Mouse (Mus musculus): Measurements from ENCODE around the gene Gm11565. TPM values are rescaled to one million over a fixed set of nuclear protein-coding genes. Genes with fewer than 3 reads are reported as not detected.
A peak's percentile ranks its signal among the peaks of the same experiment; 100 is the strongest.
"Not testable (repeated sequence)": the region's sequence is repeated elsewhere in the genome, so short reads cannot be mapped to it uniquely, and the experiment has no call there.

Gene Gm11565
- not detected in 2 replicates for polyA plus RNA-seq (2016; fragmentation: Nextera tagmentation; extraction: Ambion mirVana)

DNA sequence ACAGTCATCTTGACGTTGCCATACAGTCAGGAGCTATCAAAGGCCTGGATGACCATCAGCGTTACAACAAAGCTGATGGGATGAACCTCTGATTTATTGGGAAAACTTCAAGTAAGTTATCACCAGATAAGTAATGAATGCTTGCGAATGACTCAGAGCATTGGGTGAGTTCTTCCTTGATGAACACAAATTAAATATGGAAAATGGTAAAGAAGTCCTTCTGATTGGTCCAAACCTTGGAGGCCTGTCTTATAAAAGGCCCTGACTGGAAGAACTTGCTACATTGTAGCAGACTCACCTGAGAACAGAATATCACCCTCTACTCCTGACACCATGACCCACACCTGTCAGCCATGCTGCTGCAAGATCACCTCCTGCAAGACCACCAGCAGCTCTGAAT lies at the start of gene Gm11565:
Gene Gm11565 (plus strand): TSS at position 301 of the 400 bp plus-strand sequence.
- Histone ChIP-seq H3K4me2 (replicated peaks) (no peak within 1 kb of the TSS), H3K4me3 (no peak within 1 kb of the TSS), H3K36me3 (no peaks in the 10 kb centered on the region), H3K9ac (replicated peaks) (no peak within 1 kb of the TSS), H3K4me1 (no peaks in the 10 kb centered on the region), H3K27ac (replicated peaks) (no peak within 1 kb of the TSS), H3K27me3 (no peaks in the 10 kb centered on the region), H3K9me3 (no peaks in the 10 kb centered on the region)
- no peak for ATAC-seq (ENCODE audit: low FRiP score, low read depth)
- 89% methylated on average over 3 of the region's 3 CpGs for WGBS

DNA sequence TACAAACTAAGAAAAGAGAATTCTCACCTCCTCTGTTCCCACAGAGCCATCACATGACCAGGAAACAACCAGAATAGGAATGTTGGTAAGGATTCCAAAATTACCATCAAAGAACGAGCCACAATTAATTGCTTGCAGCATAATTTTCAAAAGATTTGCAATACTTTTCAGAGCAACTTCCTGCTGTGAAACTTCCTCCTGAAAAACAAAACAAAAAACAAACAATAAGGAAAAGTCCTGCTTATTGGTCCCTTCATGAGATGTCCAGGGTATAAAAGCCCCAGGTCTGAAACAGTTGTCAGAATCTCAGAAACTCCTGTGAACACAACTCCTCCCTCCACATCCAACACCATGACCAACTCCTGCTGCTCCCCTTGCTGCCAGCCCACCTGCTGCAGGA lies 41.5 kb upstream of the Gm11565 start, which contains the start of gene Krtap9-1:
Gene Krtap9-1 (plus strand): TSS at position 301 of the 400 bp plus-strand sequence.
- H3K4me2 ChIP-seq (replicated peaks); H3K27me3 ChIP-seq; ATAC-seq (ENCODE audit: low FRiP score, low read depth); H3K9ac ChIP-seq (replicated peaks); H3K27ac ChIP-seq (replicated peaks); H3K9me3 ChIP-seq; H3K4me3 ChIP-seq; H3K36me3 ChIP-seq; H3K4me1 ChIP-seq: not testable (repeated sequence)
- 80% methylated on average over 1 of the region's 1 CpGs for WGBS

- not testable (repeated sequence) for H3K27me3 ChIP-seq
- WGBS: 53% methylated on average over 1 of the region's 1 CpGs
These were observed 35.7 kb upstream of the Gm11565 start, which contains the start of gene Gm11567 for GRCm38 (mm10) chr11:99878887-99879286. Gm11567 (plus strand) TSS chr11:99879187.

DNA sequence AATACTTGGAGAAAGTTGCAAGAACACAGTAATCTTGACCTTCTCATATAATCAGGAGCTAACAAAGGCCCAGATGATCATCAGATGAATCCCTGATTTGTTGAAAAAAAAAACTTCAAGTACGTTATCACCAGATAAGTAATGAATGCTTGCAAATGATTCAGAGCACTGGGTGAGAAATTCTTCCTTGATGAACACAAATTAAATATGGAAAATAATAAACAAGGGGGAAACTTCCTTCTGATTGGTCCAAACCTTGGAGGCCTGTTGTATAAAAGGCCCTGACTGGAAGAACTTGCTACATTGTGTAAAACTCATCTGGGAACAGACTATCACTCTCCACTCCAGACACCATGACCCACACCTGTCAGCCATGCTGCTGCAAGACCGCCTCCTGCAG lies 6.9 kb upstream of the Gm11565 start, which contains the start of gene Krtap31-1:
Gene Krtap31-1 (plus strand): TSS at position 301 of the 400 bp plus-strand sequence.
- no peak within 1 kb of the TSS for H3K4me3 ChIP-seq
- no peak within 1 kb of the TSS for H3K9ac ChIP-seq (replicated peaks)
- H3K36me3 ChIP-seq: no peaks in the 10 kb centered on the region
- H3K4me2 ChIP-seq (replicated peaks): no peak within 1 kb of the TSS
- H3K27me3 ChIP-seq: no peaks in the 10 kb centered on the region
- no peaks in the 10 kb centered on the region for H3K9me3 ChIP-seq
- 92% methylated on average over 2 of the region's 2 CpGs for WGBS
- ATAC-seq (ENCODE audit: low FRiP score, low read depth): no peak
- H3K4me1 ChIP-seq: no peaks in the 10 kb centered on the region
- H3K27ac ChIP-seq (replicated peaks): no peak within 1 kb of the TSS

More at GRCm38 (mm10) chr11:99878887-99879286, 35.7 kb upstream of the Gm11565 start, which contains the start of gene Gm11567:
- H3K36me3 ChIP-seq; H3K9ac ChIP-seq (replicated peaks); H3K4me1 ChIP-seq; H3K4me2 ChIP-seq (replicated peaks); H3K9me3 ChIP-seq; H3K27ac ChIP-seq (replicated peaks); ATAC-seq (ENCODE audit: low FRiP score, low read depth); H3K4me3 ChIP-seq: not testable (repeated sequence)

DNA sequence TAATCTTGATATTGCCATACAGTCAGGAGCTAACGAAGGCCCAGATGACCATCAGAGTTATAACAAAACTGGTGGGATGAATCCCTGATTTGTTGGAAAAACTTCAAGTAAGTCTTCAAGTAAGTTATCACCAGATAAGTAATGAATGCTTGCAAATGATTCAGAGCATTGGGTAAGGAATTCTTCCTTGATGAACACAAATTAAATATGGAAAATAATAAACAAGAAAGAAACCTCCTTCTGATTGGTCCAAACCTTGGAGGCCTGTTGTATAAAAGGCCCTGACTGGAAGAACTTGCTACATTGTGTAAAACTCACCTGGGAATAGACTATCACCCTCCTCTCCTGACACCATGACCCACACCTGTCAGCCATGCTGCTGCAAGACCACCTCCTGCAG lies 21.4 kb downstream of the Gm11565 start, which contains the start of gene Krtap31-2:
Gene Krtap31-2 (plus strand): TSS at position 301 of the 400 bp plus-strand sequence.
- Histone ChIP-seq H3K27me3 (no peaks in the 10 kb centered on the region), H3K9ac (replicated peaks) (no peak within 1 kb of the TSS), H3K27ac (replicated peaks) (no peak within 1 kb of the TSS), H3K36me3 (no peaks in the 10 kb centered on the region), H3K4me1 (no peaks in the 10 kb centered on the region), H3K4me3 (no peak within 1 kb of the TSS), H3K4me2 (replicated peaks) (no peak within 1 kb of the TSS), H3K9me3 (no peaks in the 10 kb centered on the region)
- ATAC-seq (ENCODE audit: low FRiP score, low read depth): no peak
- 93% methylated on average over 1 of the region's 1 CpGs for WGBS

DNA sequence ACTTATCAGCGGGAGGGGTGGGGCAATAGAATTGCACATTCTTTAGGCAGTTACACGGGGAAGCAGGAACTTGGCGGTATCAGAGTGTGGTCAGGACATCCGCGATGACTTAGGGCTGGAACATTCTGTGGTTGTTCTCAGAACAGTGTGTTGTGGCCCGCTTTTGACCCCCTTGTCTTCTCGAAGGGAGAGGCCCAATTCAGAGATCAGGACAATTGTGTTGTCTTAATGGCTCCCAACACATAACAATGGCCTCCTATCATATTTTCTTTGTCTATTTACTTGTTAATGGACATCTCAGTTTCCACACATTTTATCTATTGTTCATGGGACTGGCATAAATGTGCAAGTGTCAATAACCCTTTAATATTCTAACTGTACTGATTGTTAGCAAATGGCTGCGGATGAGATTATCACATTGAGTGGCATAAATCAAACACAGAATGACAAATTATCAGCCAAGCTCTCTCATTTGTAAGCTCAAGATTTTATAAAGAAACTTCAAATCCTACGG lies 23.3 kb downstream of the Gm11565 start:
- Histone ChIP-seq H3K36me3 (no peaks in the 10 kb centered on the region), H3K4me1 (no peaks in the 10 kb centered on the region), H3K4me2 (replicated peaks) (no peak overlapping the region), H3K27ac (replicated peaks) (no peak overlapping the region), H3K9me3 (no peaks in the 10 kb centered on the region), H3K27me3 (no peaks in the 10 kb centered on the region), H3K4me3 (no peak overlapping the region), H3K9ac (replicated peaks) (no peak overlapping the region)
- ATAC-seq (ENCODE audit: low FRiP score, low read depth): no peak
- WGBS: 88% methylated on average over 9 of the region's 9 CpGs

GRCm38 (mm10) chr11:99948175-99948574 lies 33.6 kb downstream of the Gm11565 start, which contains the start of gene Krtap9-5:
Krtap9-5 (plus strand) TSS chr11:99948475.
- no peaks in the 10 kb centered on the region for H3K9me3 ChIP-seq
- no peaks in the 10 kb centered on the region for H3K36me3 ChIP-seq
- H3K4me1 ChIP-seq: peaks cover 6% of the 10 kb centered on the region; the same call in 1 of the 2 replicates
- no peaks in the 10 kb centered on the region for H3K27me3 ChIP-seq
- 93% methylated on average over 2 of the region's 2 CpGs for whole genome bisulfite sequencing
- H3K27ac ChIP-seq (replicated peaks): peak within 1 kb of the TSS; percentile 66
- H3K4me3 ChIP-seq: no peak within 1 kb of the TSS
- no peak within 1 kb of the TSS for H3K4me2 ChIP-seq (replicated peaks)
- no peak for ATAC-seq (ENCODE audit: low FRiP score, low read depth)
- H3K9ac ChIP-seq (replicated peaks): no peak within 1 kb of the TSS

- Histone ChIP-seq H3K4me1 (no peaks in the 10 kb centered on the region), H3K9me3 (no peaks in the 10 kb centered on the region), H3K36me3 (no peaks in the 10 kb centered on the region), H3K27me3 (no peaks in the 10 kb centered on the region), H3K4me3 (no peak overlapping the region), H3K9ac (replicated peaks) (no peak overlapping the region), H3K27ac (replicated peaks) (no peak overlapping the region), H3K4me2 (replicated peaks) (no peak overlapping the region)
- 50% methylated on average over 6 of the region's 6 CpGs for WGBS
- ATAC-seq (ENCODE audit: low FRiP score, low read depth): no peak
These were observed 49.7 kb downstream of the Gm11565 start for GRCm38 (mm10) chr11:99964213-99964612.

Other genes starting within 250 kb of the Gm11565 start
- not detected in 2 replicates for gene Krtap4-6, start 248.8 kb upstream of the Gm11565 start, polyA plus RNA-seq (2016; fragmentation: Nextera tagmentation; extraction: Ambion mirVana)
- not detected in 2 replicates for gene Gm14190, start 224.0 kb upstream of the Gm11565 start, polyA plus RNA-seq (2016; fragmentation: Nextera tagmentation; extraction: Ambion mirVana)
- gene Gm14180, start 180.5 kb upstream of the Gm11565 start, polyA plus RNA-seq (2016; fragmentation: Nextera tagmentation; extraction: Ambion mirVana): not detected in 2 replicates
- not detected in 2 replicates for gene Gm11595, start 141.8 kb upstream of the Gm11565 start, polyA plus RNA-seq (2016; fragmentation: Nextera tagmentation; extraction: Ambion mirVana)
- not detected in 2 replicates for gene Krtap4-8, start 134.0 kb upstream of the Gm11565 start, polyA plus RNA-seq (2016; fragmentation: Nextera tagmentation; extraction: Ambion mirVana)
- not detected in 2 replicates for gene Krtap4-9, start 129.6 kb upstream of the Gm11565 start, polyA plus RNA-seq (2016; fragmentation: Nextera tagmentation; extraction: Ambion mirVana)
- gene Gm11596, start 121.3 kb upstream of the Gm11565 start, polyA plus RNA-seq (2016; fragmentation: Nextera tagmentation; extraction: Ambion mirVana): not detected in 2 replicates
- not detected in 2 replicates for gene Gm11569, start 115.8 kb upstream of the Gm11565 start, polyA plus RNA-seq (2016; fragmentation: Nextera tagmentation; extraction: Ambion mirVana)
- not detected in 2 replicates for gene Gm11554, start 110.3 kb upstream of the Gm11565 start, polyA plus RNA-seq (2016; fragmentation: Nextera tagmentation; extraction: Ambion mirVana)
- gene Krtap4-13, start 104.9 kb upstream of the Gm11565 start, polyA plus RNA-seq (2016; fragmentation: Nextera tagmentation; extraction: Ambion mirVana): not detected in 2 replicates
- not detected in 2 replicates for gene Gm11564, start 99.1 kb upstream of the Gm11565 start, polyA plus RNA-seq (2016; fragmentation: Nextera tagmentation; extraction: Ambion mirVana)
- gene 2300003K06Rik, start 76.7 kb upstream of the Gm11565 start, polyA plus RNA-seq (2016; fragmentation: Nextera tagmentation; extraction: Ambion mirVana): not detected in 2 replicates
- gene Krtap4-16, start 63.1 kb upstream of the Gm11565 start, polyA plus RNA-seq (2016; fragmentation: Nextera tagmentation; extraction: Ambion mirVana): not detected in 2 replicates
- not detected in 2 replicates for gene Gm11568, start 56.8 kb upstream of the Gm11565 start, polyA plus RNA-seq (2016; fragmentation: Nextera tagmentation; extraction: Ambion mirVana)
- gene Gm11559, start 50.3 kb upstream of the Gm11565 start, polyA plus RNA-seq (2016; fragmentation: Nextera tagmentation; extraction: Ambion mirVana): not detected in 2 replicates
- not detected in 2 replicates for gene Krtap9-1, start 41.4 kb upstream of the Gm11565 start, polyA plus RNA-seq (2016; fragmentation: Nextera tagmentation; extraction: Ambion mirVana)
- gene Gm11567, start 35.6 kb upstream of the Gm11565 start, polyA plus RNA-seq (2016; fragmentation: Nextera tagmentation; extraction: Ambion mirVana): not detected in 2 replicates
- gene Krtap31-1, start 6.8 kb upstream of the Gm11565 start, polyA plus RNA-seq (2016; fragmentation: Nextera tagmentation; extraction: Ambion mirVana): not detected in 2 replicates
- gene Krtap31-2, start 21.5 kb downstream of the Gm11565 start, polyA plus RNA-seq (2016; fragmentation: Nextera tagmentation; extraction: Ambion mirVana): not detected in 2 replicates
- not detected in 2 replicates for gene Krtap9-5, start 33.7 kb downstream of the Gm11565 start, polyA plus RNA-seq (2016; fragmentation: Nextera tagmentation; extraction: Ambion mirVana)
- gene Krtap29-1, start 64.3 kb downstream of the Gm11565 start, polyA plus RNA-seq (2016; fragmentation: Nextera tagmentation; extraction: Ambion mirVana): not detected in 2 replicates
- not detected in 2 replicates for gene Krtap16-1, start 71.8 kb downstream of the Gm11565 start, polyA plus RNA-seq (2016; fragmentation: Nextera tagmentation; extraction: Ambion mirVana)
- gene Krtap17-1, start 79.2 kb downstream of the Gm11565 start, polyA plus RNA-seq (2016; fragmentation: Nextera tagmentation; extraction: Ambion mirVana): not detected in 2 replicates
- not detected in 2 replicates for gene Krt33a, start 101.5 kb downstream of the Gm11565 start, polyA plus RNA-seq (2016; fragmentation: Nextera tagmentation; extraction: Ambion mirVana)
- not detected in 2 replicates for gene Krt33b, start 115.1 kb downstream of the Gm11565 start, polyA plus RNA-seq (2016; fragmentation: Nextera tagmentation; extraction: Ambion mirVana)
- gene Krt34, start 126.8 kb downstream of the Gm11565 start, polyA plus RNA-seq (2016; fragmentation: Nextera tagmentation; extraction: Ambion mirVana): not detected in 2 replicates
- not detected in 2 replicates for gene Krt31, start 135.8 kb downstream of the Gm11565 start, polyA plus RNA-seq (2016; fragmentation: Nextera tagmentation; extraction: Ambion mirVana)
- gene Krt32, start 173.5 kb downstream of the Gm11565 start, polyA plus RNA-seq (2016; fragmentation: Nextera tagmentation; extraction: Ambion mirVana): not detected in 2 replicates
- gene Krt35, start 181.5 kb downstream of the Gm11565 start, polyA plus RNA-seq (2016; fragmentation: Nextera tagmentation; extraction: Ambion mirVana): not detected in 2 replicates
- gene Krt36, start 190.9 kb downstream of the Gm11565 start, polyA plus RNA-seq (2016; fragmentation: Nextera tagmentation; extraction: Ambion mirVana): not detected in 2 replicates
- not detected in 2 replicates for gene Krt13, start 206.8 kb downstream of the Gm11565 start, polyA plus RNA-seq (2016; fragmentation: Nextera tagmentation; extraction: Ambion mirVana)
- gene Krt15, start 221.2 kb downstream of the Gm11565 start, polyA plus RNA-seq (2016; fragmentation: Nextera tagmentation; extraction: Ambion mirVana): 5.9 and 7.8 TPM in 2 replicates
- gene Krt19, start 233.9 kb downstream of the Gm11565 start, polyA plus RNA-seq (2016; fragmentation: Nextera tagmentation; extraction: Ambion mirVana): 3.7 and 5.4 TPM in 2 replicates

All from midbrain, embryonic 12.5 days (tissue).